ENCODE assay signal across 9 mouse cellular contexts in genomic region chr1:190127878-190128277, GRCm38 (mm10). TPM values are rescaled to one million over a fixed set of nuclear protein-coding genes. Genes with fewer than 3 reads are reported as not detected.
A peak's percentile ranks its signal among the peaks of the same experiment; 100 is the strongest.
DNase-seq lines count a peak whose midpoint lies in the region; ATAC-seq lines count a peak whose summit lies in the region.
"Had no signal": no experiment of that assay in that cellular context is flagged by ENCODE, and none has a peak within 500 bp of the region (broad histone marks: within the 10 kb centered on the region; RNA-seq: fewer than 3 reads in every experiment).

No protein-coding gene starts in this region.

- DNase-seq in kidney, postnatal 14 days, result peak; percentile 5
- DNase-seq in kidney, postnatal 10 days, result no peak
- peak; percentile 86 to 93 for DNase-seq in adrenal gland, adult (ENCODE audit: inconsistent age in 2 of 2, low spot score in 1 of 2)
- peak; percentile 78 to 86 for DNase-seq in adrenal gland, postnatal 36 days
- peak; percentile 72 to 74 for DNase-seq in heart, postnatal 10 days
- DNase-seq in urinary bladder, postnatal 4 days (ENCODE audit: low spot score in 2 of 2), result no peak
- no peak for DNase-seq in kidney, adult 9 months

- no peak for ATAC-seq in CD4-positive, CD25-positive, alpha-beta regulatory T cell, adult 4 months
- ATAC-seq: forebrain, embryonic 13.5 days had no signal

- intact Hi-C loops in heart, postnatal 10 days (cut with DNase I), result loop anchor here (2.0 to 5.0 kb wide), 2 partner anchors 43 to 66 kb away; partner anchors contain the start of gene Prox1

RNA-seq across cellular contexts. Expression of gene Prox1, which starts 42.6 kb away (rescaled TPM):
- total RNA-seq in adrenal gland, postnatal 36 days (2021), result 10 to 100 TPM; 27.5 to 52.3 TPM
- total RNA-seq in heart, postnatal 10 days (2021), result 10 to 100 TPM; 34.3 to 68.1 TPM
- polyA plus RNA-seq in CD4-positive, CD25-positive, alpha-beta regulatory T cell, adult 4 months (2017; shearing (Covaris generic)), result under 1 TPM; 0.11 to 0.20 TPM

Comparison
In these comparisons a context has a peak if more than half of its experiments do, and no peak if none do; other contexts are left out.
1. DNase-seq: peak in kidney, postnatal 14 days (single experiment), adrenal gland, adult (2 of 2), adrenal gland, postnatal 36 days (2 of 2) and heart, postnatal 10 days (2 of 2); none in kidney, postnatal 10 days (single experiment), urinary bladder, postnatal 4 days (0 of 2) and kidney, adult 9 months (single experiment).